Mouse (Mus musculus) midbrain, postnatal 0 days (tissue): Measurements from ENCODE around the gene Erich6. TPM values are rescaled to one million over a fixed set of nuclear protein-coding genes. Genes with fewer than 3 reads are reported as not detected.

Experiments used
- ATAC-seq: fragments of 200-750 bp; cut with Nextera tagmentation; 2 replicates; pipeline ENCODE4 v1.8.0; 2017; ENCODE audit warnings: moderate number of reproducible peaks, mild to moderate bottlenecking, moderate TSS enrichment, moderate library complexity; ENCODE audit not compliant: low FRiP score
- DNase-seq: peaks from one replicate; pipeline ENCODE4 v3.0.0-alpha.2; 2015; ENCODE audit warnings: low spot score
- H3K27ac ChIP-seq: fragments of 300-500 bp; sonication (generic); 2 replicates; pipeline ENCODE4 v1.5.1; 2014; ENCODE audit warnings: low read depth, mild to moderate bottlenecking, low read length, mixed read lengths
- H3K27me3 ChIP-seq: fragments of 300-500 bp; sonication (generic); 2 replicates; pipeline ENCODE4 v1.6.1; 2014; ENCODE audit warnings: low read length, control low read depth, mixed read lengths; ENCODE audit not compliant: insufficient read depth
- H3K36me3 ChIP-seq: fragments of 300-500 bp; sonication (generic); 2 replicates; pipeline ENCODE4 v1.6.1; 2014; ENCODE audit warnings: low read length, control low read depth, mixed read lengths; ENCODE audit not compliant: insufficient read depth
- H3K4me1 ChIP-seq: fragments of 300-500 bp; sonication (generic); 2 replicates; pipeline ENCODE4 v1.6.1; 2014; ENCODE audit warnings: mild to moderate bottlenecking, control low read depth, antibody characterized with exemption, low read length, mixed read lengths; ENCODE audit not compliant: insufficient read depth
- H3K4me2 ChIP-seq: fragments of 300-500 bp; sonication (generic); 2 replicates; pipeline ENCODE4 v1.6.1; 2014; ENCODE audit warnings: low read depth, mild to moderate bottlenecking, low read length, mixed read lengths; ENCODE audit not compliant: poor library complexity, severe bottlenecking
- H3K4me3 ChIP-seq: fragments of 300-500 bp; sonication (generic); 2 replicates; pipeline ENCODE4 v1.5.1; 2014; ENCODE audit warnings: low read depth, mild to moderate bottlenecking, low read length, moderate library complexity
- H3K9ac ChIP-seq: fragments of 300-500 bp; sonication (generic); replicated peaks from 2 replicates; pipeline ENCODE4 v1.6.1; 2014; ENCODE audit warnings: mild to moderate bottlenecking, low read length, moderate library complexity, mixed read lengths; ENCODE audit not compliant: poor library complexity, severe bottlenecking
- H3K9me3 ChIP-seq: fragments of 300-500 bp; sonication (generic); 2 replicates; pipeline ENCODE4 v1.6.1; 2016; ENCODE audit warnings: low read length, control low read depth
- CTCF ChIP-seq: IDR thresholded peaks from 2 replicates; pipeline ENCODE4 v1.5.1; 2016; ENCODE audit warnings: antibody characterized with exemption, mild to moderate bottlenecking
- WGBS: fragments of 180-500 bp; shearing (Covaris S2); extraction: QIAGEN DNeasy Blood & Tissue Kit; methylation state at CpG from one replicate; pipeline ENCODE4 v1.1.7; 2014; 5-methylcytosine and 5-hydroxymethylcytosine counted together
- polyA plus RNA-seq: library from polyadenylated mRNA; unstranded; fragments of >200 nt; fragmentation: Nextera tagmentation; extraction: Ambion mirVana; gene quantifications from 2 replicates; pipeline ENCODE4 v1.2.1, GENCODE M21; 2015
- total RNA-seq: library from RNA; depleted of rRNA; stranded (reverse); fragments of >200 nt; gene quantifications from 2 replicates; pipeline ENCODE4 v1.2.3, GENCODE M21; 2014

Erich6 gene
- total and polyA plus RNA-seq, 2 experiments from 2014 or later, result 0.44 to 0.66 TPM

DNA sequence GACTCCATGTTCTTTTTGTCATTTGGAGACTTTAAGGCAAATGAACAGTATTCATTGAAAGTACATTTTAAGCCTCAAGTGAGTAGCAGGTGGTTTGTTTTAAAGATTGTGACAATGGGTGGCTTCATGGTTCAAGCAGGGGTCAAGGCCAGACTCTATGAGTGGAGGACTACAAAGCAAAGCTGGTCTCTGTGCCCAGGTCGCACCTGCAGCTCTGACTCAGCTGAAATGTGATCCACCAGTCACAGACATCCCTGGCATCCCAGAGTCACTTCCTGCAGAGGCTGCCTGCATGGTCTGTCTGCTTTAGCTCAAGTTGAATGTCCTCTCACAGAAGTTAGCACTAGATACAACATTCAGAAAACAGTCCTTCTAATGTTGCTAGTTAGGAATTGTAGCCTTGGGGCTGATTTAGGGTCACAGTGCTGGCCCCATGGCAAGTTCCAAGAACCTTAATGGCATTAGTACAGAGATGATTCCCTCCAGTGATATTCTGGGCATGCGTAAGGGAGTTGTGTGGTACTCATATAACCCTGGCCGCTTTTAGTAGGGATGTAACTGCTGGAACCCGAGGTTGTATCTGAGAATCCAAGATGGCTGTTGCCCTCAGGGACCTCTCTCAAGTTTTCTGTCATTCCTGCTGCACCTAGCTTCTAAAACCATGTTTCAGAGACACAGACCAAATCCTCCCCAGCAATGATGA is 35.6 kb upstream of the Erich6 start:
- no peak for TF ChIP-seq CTCF
- H3K4me2 ChIP-seq, result no peak overlapping the region
- H3K4me3 ChIP-seq, result no peak overlapping the region
- 77% methylated on average over 4 of the region's 4 CpGs for WGBS
- no peaks in the 10 kb centered on the region for H3K27me3 ChIP-seq
- no peak overlapping the region for H3K27ac ChIP-seq
- ATAC-seq, result no peak
- H3K9me3 ChIP-seq, result no peaks in the 10 kb centered on the region
- H3K36me3 ChIP-seq, result peaks cover 9% of the 10 kb centered on the region; the same call in 1 of the 2 replicates
- DNase-seq, result no peak
- H3K9ac ChIP-seq, result no peak overlapping the region
- H3K4me1 ChIP-seq, result no peaks in the 10 kb centered on the region

DNA sequence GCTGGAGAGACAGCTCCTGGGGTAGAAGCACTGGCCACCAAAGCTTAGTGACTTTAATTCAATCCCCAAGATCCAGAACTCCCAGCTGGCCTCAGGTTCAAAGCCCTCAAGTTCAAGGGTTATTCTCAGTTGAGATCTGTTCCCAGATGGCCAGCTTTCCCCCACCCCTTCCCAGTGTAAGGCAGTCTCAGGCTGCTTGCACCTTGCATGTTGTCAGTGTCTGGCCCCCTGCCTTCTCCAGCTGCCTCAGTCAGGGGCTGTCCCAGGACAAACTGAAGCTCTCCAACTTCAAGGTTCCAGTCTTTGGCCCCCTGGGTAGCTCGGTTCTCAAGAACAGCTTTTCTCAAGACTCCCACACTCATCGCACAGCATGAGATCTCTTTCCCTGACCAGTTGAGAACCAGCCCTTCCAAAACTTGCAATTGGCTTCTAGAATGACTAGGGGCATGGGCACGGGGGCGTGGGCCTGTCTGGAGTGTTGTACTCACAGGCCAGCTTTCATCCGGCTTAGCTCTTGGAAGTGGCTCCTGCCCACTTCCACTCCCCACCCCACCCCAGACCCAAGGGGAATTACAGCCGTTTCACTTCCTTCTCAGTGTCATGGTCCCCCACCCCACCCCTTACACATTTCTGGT is 34.7 kb upstream of the Erich6 start:
- no peak overlapping the region for H3K27ac ChIP-seq
- DNase-seq (no peak), ATAC-seq (no peak)
- H3K36me3 ChIP-seq, result peaks cover 9% of the 10 kb centered on the region; the same call in 1 of the 2 replicates
- no peaks in the 10 kb centered on the region for H3K27me3 ChIP-seq
- no peak overlapping the region for H3K9ac ChIP-seq
- H3K4me2 ChIP-seq, result no peak overlapping the region
- 60% methylated on average over 6 of the region's 6 CpGs for WGBS
- no peak overlapping the region for H3K4me3 ChIP-seq
- H3K4me1 ChIP-seq, result no peaks in the 10 kb centered on the region
- no peak for TF ChIP-seq CTCF
- no peaks in the 10 kb centered on the region for H3K9me3 ChIP-seq

- no peak for TF ChIP-seq CTCF
- no peaks in the 10 kb centered on the region for H3K36me3 ChIP-seq
- no peaks in the 10 kb centered on the region for H3K27me3 ChIP-seq
- H3K9me3 ChIP-seq, result no peaks in the 10 kb centered on the region
- no peak overlapping the region for H3K4me2 ChIP-seq
- H3K4me3 ChIP-seq, result no peak overlapping the region
- ATAC-seq (no peak), DNase-seq (no peak)
- H3K9ac ChIP-seq, result no peak overlapping the region
- H3K4me1 ChIP-seq, result no peaks in the 10 kb centered on the region
- no peak overlapping the region for H3K27ac ChIP-seq
- WGBS, result 80% methylated on average over 7 of the region's 7 CpGs
Observed at GRCm38 (mm10) chr3:58663970-58664369, 27.0 kb upstream of the Erich6 start.

DNA sequence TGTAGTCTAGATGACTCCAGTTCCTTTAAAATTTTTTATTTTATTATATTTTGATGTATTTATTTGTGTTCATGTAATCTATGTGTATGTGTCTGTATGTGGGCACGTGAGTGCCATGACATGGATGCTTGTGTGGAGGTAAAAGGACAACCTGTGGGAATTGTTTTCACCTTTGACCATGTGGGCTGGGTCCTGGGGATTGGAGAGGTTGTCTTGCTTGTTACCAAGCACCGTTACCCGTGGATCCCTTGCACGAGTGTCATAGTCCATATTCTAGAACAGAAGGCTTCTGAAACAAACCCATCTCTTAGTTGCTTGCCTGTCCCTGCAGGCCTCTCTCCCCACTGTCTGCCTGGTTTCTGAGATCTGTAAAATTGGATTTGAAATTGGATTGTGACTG is 23.6 kb upstream of the Erich6 start:
- no peak for TF ChIP-seq CTCF
- DNase-seq, result no peak
- 76% methylated on average over 4 of the region's 4 CpGs for WGBS

GRCm38 (mm10) chr3:58657356-58657755 is 20.3 kb upstream of the Erich6 start:
- Histone ChIP-seq H3K36me3 (no peaks in the 10 kb centered on the region), H3K27ac (no peak overlapping the region), H3K9me3 (no peaks in the 10 kb centered on the region), H3K4me1 (no peaks in the 10 kb centered on the region), H3K4me3 (no peak overlapping the region), H3K9ac (no peak overlapping the region), H3K4me2 (no peak overlapping the region), H3K27me3 (no peaks in the 10 kb centered on the region)
- DNase-seq, result peak; percentile 40
- WGBS, result 33% methylated on average over 2 of the region's 2 CpGs
- peak; percentile 59 for TF ChIP-seq CTCF
- ATAC-seq, result no peak

More for the DNA sequence above, 23.6 kb upstream of the Erich6 start:
- no peak overlapping the region for H3K9ac ChIP-seq
- H3K27me3 ChIP-seq, result no peaks in the 10 kb centered on the region
- no peak overlapping the region for H3K27ac ChIP-seq
- ATAC-seq, result no peak
- H3K9me3 ChIP-seq, result no peaks in the 10 kb centered on the region
- H3K4me2 ChIP-seq, result no peak overlapping the region
- no peak overlapping the region for H3K4me3 ChIP-seq
- H3K36me3 ChIP-seq, result no peaks in the 10 kb centered on the region
- H3K4me1 ChIP-seq, result no peaks in the 10 kb centered on the region
